Mouse (Mus musculus): ENCODE measurements around the gene Pea15a.

- TF ChIP-seq TAL1 (IDR thresholded peaks at IDR 0.05; ENCODE audit: low read length) (no peak), GATA1 (IDR thresholded peaks at IDR 0.05; ENCODE audit: low read length) (no peak)
Observed at GRCm38 (mm10) chr1:172204814-172205740, 1.5 kb downstream of the Pea15a start.

All from erythroblast, embryonic 14.5 days (primary cell).